Mouse (Mus musculus) frontal cortex, postnatal 25 days (tissue): ENCODE measurements around the gene Sugp2.

ENCODE experiments used
- DNase-seq, 2 experiments: peaks; one replicate each; pipeline ENCODE4 v3.0.0; 2022; ENCODE audit warnings: low spot score in 2 of 2

Sugp2 gene

DNA sequence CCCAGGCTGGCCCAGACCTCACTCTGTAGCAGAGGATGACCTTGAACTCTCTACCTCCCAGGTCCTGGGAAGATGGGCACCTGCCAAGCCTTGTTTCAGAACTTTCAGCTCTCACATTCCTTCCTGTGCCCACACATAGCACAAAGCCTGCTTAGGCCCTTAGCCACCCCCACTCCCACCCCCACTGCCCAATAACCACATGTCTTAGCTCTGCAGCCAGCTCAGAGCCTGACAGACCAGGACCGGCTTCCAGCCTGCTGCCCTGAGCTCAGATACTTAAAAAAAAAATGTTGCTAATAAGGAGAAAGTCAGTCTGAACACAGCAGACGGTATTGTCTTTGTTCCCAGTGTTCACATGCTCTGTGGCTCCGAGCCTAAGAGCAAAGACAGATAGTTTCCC lies 47.0 kb downstream of the Sugp2 start:
- no peak for DNase-seq

DNA sequence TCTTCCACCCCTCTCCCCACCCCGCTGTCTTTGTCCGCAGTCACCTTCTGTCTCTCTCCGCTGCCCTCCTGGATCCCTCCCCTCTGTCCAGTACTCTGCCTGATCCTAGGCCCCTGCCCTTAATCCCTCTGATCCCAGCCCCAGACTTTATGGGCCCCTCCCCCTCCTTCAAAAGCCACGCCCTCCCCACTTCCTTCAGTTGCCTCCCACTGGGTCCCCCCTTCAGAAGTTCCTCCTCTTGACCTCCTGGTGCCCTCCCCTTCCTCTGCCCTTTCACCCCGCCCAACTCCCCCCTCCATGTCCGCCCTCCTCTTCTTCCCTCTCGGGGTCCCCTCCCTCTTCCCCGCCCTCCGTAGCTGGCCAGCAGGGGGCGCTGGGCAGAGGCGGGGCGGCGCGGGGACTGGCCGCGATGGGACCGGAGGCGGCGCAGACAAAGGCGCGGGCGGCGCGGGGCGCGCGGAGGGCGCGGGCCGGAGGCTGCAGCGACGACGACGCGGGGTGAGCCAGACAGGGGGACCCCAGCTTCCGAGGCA lies 48.6 kb downstream of the Sugp2 start, which contains the start of gene Homer3:
TSS of gene Homer3 (plus strand) at position 225 of the 533 bp plus-strand sequence.
- peak; percentile 31 to 50 for DNase-seq

- no peak for DNase-seq
These were observed 49.4 kb downstream of the Sugp2 start for GRCm38 (mm10) chr8:70283136-70284077.

DNA sequence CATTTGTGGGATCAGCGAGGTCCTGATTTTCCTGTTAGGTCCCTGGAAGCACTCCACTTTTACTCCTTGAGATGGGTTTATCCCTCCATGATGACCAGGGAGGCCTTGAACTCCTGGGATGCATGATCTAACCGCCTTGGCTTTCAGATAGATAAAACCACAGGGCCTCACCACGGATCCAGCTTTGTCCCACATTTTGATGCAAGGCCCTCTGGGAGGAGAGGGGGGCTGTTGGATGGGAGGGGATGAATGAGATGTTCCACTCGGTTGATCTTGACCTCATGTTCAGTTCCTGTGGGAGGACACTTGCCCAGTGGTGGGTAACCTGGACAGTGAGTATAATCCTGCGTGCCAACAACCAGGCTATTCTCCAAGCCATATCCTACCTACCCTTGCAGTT lies 50.4 kb downstream of the Sugp2 start:
- no peak for DNase-seq

GRCm38 (mm10) chr8:70285304-70285703 lies 51.3 kb downstream of the Sugp2 start:
- DNase-seq: no peak

DNA sequence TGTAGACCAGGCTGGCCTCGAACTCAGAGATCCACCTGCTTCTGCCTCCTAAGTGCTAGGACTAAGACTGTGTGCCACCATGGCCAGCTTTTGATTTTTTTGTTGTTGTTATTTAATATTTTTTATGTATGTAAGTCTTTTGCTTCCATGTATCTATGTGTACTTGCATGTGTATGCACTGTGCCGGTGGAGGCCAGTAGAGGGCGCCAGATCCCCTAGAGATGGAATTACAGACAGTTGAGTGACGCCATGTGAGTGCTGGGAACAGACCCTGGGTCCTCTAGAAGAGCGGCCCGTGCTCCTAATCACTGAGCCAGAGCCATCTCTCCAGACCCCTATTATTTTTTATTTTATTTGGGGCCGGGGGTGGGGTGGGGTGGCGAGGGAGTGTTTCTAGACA lies 52.7 kb downstream of the Sugp2 start:
- no peak for DNase-seq

DNA sequence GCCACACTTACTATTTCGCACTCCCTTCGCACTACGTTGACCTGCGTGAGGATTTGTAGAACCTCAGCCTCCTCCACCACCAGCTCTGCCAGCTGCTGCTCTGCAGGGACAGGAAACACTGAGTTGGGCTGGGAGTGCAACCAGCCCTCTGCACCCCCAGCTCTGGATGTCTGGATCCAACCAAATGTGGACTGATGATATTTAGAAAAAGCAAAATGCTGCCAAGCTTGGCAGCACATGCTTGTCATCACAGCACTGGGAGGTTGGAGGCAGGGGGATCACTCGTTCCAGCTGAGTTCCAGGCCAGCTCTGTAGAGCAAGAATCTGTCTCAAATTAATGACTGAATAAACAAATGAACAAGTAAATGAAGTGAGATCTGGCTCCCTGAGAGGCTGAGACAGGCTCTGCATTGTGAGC lies 60.0 kb downstream of the Sugp2 start:
- no peak for DNase-seq

DNA sequence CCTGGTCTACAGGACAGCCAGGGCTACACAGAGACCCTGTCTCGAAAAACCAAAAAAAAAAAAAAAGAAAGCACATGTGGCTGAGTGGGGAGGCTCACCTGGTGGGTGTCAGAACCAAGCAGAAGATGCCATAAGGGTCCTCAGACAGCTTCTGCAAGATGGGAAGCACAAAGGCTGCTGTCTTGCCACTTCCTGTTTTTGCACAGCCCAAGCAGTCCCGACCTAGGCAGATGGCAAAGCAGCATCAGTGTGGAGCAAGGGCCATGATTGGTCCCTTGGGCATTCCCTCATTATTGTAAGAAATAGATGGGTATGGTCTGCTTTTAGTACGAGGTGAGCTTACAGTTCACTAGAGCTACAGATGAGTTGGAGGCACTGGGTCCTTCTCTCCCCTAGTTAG lies 66.9 kb downstream of the Sugp2 start:
- DNase-seq: no peak

GRCm38 (mm10) chr8:70302358-70302890 lies 68.4 kb downstream of the Sugp2 start, which contains the start of the genes Ddx49 and Cope:
Gene Ddx49 (minus strand): TSS chr8:70302489.
Gene Cope (plus strand): TSS chr8:70302518.
- peak; percentile 90 to 92 for DNase-seq

DNA sequence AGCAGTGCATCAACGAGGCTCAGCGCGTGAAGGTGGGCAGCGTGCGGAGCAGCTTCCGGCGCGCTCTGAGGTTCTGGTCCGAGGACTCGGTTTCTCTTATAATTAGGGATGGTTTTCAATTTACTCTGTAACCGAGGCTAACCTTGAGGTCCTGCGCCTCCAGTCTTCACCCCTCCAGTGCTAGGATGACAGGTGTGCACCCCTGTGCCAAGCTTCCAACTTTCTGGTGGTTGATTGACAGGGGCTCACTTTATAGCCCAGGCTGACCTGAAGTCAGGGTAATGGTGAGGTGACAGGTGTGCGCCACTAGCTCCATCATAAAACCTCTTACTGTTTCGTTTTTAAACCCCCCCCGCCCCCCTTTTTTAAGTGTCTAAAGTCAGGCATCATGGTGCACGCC lies 68.9 kb downstream of the Sugp2 start:
- DNase-seq: no peak

- no peak for DNase-seq
These were observed 75.3 kb downstream of the Sugp2 start for GRCm38 (mm10) chr8:70309311-70309710.

DNA sequence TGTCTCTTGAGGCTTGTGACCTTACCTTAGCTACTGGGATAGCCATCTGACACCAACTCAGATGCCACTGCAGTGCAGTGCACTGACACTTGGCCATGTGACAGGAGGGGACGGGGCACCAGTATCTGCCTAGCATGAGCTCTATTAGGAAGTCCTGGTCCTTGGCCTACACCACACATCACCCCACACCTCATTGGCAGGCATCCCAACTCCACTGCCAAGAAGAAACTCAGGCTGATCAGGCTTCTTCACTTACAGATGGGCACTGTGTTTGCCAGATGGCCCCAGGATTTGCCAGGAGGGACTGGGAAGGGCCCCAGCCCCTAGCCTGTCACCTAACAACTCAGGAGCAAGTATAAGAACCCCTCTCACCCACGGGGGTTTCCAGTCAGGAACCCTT lies 79.4 kb downstream of the Sugp2 start:
- DNase-seq: no peak

DNA sequence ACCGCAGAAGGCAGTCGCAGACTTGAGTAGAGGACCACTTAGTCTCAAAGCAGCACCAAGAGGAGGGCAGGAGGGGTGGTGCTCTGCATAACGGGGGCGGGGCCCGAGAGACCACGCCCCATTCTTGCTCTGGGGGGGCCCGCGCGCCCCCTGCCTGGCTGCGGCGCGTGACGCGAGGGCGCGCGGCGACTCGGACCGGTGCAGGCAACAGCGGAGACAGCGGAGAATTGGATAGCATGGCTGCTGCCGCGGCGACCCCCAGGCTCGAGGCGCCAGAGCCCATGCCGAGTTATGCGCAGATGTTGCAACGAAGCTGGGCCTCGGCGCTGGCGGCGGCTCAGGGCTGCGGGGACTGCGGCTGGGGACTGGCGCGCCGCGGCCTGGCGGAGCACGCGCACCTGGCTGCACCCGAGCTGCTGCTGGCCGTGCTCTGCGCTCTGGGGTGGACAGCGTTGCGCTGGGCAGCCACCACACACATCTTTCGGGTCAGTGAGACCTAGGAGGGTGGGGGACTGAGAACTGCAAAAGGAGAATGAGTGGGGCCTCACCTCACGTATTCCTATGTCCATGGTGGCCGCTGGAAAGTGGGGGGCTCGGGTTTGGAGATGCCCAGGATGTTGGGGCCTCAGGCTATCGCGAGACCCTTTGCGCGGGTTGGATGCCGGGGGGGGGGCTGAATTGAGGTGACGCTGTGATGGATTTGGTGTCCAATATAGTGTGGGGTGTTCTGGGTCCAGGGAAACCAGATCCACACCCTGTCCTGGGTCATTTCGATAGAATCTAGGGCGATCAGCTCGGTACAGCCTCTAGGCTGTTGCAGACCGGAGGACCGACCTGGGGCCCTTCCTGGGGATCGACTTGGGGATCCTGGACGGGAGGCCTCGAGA lies 81.8 kb downstream of the Sugp2 start, which contains the start of gene Cers1:
TSS of gene Cers1 (plus strand) at position 152 of the 887 bp plus-strand sequence.
- peak; percentile 70 to 72 for DNase-seq

GRCm38 (mm10) chr8:70316511-70317504 lies 82.8 kb downstream of the Sugp2 start:
- peak; percentile 58 to 72 for DNase-seq

GRCm38 (mm10) chr8:70317872-70318271 lies 83.8 kb downstream of the Sugp2 start:
- no peak for DNase-seq

- no peak for DNase-seq
These were observed 89.7 kb downstream of the Sugp2 start for GRCm38 (mm10) chr8:70323716-70324115.

DNA sequence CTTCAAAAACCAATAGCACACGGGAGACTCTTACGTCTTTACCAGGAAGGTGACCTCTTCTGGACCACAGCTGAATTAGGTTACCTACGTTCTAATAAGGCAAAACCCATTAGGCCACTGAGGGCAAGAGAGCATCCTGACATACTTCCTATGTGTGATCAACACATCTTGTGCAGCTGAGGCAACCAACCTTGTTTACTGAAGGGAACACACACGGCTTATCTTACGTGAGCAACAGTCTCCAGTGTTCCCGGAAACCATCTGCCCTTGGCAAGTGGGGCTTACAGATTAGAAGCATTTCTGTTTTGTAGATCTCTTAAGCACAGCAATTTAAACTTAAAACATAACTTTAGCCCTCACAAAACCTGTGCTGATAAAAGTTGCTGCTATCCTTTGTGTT lies 93.5 kb downstream of the Sugp2 start:
- DNase-seq: no peak

- DNase-seq: no peak
These were observed 95.3 kb downstream of the Sugp2 start, which contains the start of gene Gdf1 for GRCm38 (mm10) chr8:70329124-70329834. Gene Gdf1 (plus strand): TSS chr8:70329817.
